ENCODE assay signal across 16 mouse cellular contexts in the genomic region with DNA sequence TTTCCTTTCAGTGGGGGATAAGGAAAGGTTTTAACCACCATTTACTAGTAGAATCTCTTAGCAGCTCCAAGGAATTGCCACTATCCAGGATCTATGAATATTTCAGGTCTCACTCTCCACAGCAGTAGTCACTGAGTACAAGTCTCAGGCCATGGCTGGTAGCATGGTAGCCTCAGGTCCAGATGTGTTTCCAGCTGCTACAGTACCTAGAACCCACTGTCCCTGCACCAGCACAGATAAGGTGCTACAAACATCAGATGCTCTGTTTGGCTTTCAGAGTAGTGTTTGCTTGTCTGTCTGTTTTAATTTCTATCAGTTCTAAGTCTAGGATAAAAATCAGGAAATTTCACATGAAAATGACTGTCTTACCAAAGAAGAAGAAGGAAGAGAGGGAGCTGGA.
"Had no signal": no experiment of that assay in that cellular context is flagged by ENCODE, and none has a peak within 500 bp of the region (broad histone marks: within the 10 kb centered on the region; RNA-seq: fewer than 3 reads in every experiment).

No protein-coding gene starts in this region.

- H3K27ac ChIP-seq: neural tube, embryonic 13.5 days; neural tube, embryonic 15.5 days; stomach, postnatal 0 days had no signal

- H3K27me3 ChIP-seq: neural tube, embryonic 15.5 days; stomach, embryonic 15.5 days had no signal

- H3K4me3 ChIP-seq: neural tube, embryonic 13.5 days; neural tube, embryonic 15.5 days; stomach, embryonic 15.5 days had no signal

- H3K9me3 ChIP-seq: neural tube, embryonic 13.5 days; neural tube, embryonic 15.5 days; stomach, embryonic 15.5 days had no signal

- H3K9ac ChIP-seq: neural tube, embryonic 13.5 days; neural tube, embryonic 15.5 days; stomach, embryonic 15.5 days had no signal

- H3K4me1 ChIP-seq: stomach, embryonic 15.5 days had no signal

- H3K36me3 ChIP-seq: neural tube, embryonic 13.5 days; neural tube, embryonic 15.5 days; stomach, embryonic 15.5 days had no signal

- H3K4me2 ChIP-seq: neural tube, embryonic 13.5 days; neural tube, embryonic 15.5 days; stomach, embryonic 15.5 days had no signal

- DNase-seq: retina, postnatal 1 day; right cerebral cortex, adult 18-20 months; right cerebral cortex, postnatal 14 days; right cerebral cortex, postnatal 25 days; right cerebral cortex, postnatal 4 days; spleen, adult 18-20 months; thymus, adult 18-20 months; thymus, adult 2 months; thymus, postnatal 14 days; thymus, postnatal 25 days; thymus, postnatal 36 days; thymus, postnatal 4 days had no signal
